Mouse (Mus musculus) hindbrain, embryonic 10.5 days (tissue): ENCODE data around the gene Rab11a. TPM values are rescaled to one million over a fixed set of nuclear protein-coding genes. Genes with fewer than 3 reads are reported as not detected.

Source experiments
- DNase-seq: peaks from one replicate; pipeline ENCODE4 v3.0.0-alpha.2; 2017; ENCODE audit warnings: low spot score
- H3K27ac ChIP-seq: fragments of 300-500 bp; sonication (generic); 2 replicates; pipeline ENCODE4 v1.5.1; 2016; ENCODE audit warnings: mild to moderate bottlenecking, moderate library complexity
- H3K27me3 ChIP-seq: fragments of 300-500 bp; sonication (generic); 2 replicates; pipeline ENCODE4 v1.6.1; 2016; ENCODE audit warnings: mild to moderate bottlenecking; ENCODE audit not compliant: poor library complexity, insufficient read depth, severe bottlenecking
- H3K36me3 ChIP-seq: fragments of 300-500 bp; sonication (generic); 2 replicates; pipeline ENCODE4 v1.6.1; 2016; ENCODE audit warnings: mild to moderate bottlenecking, moderate library complexity
- H3K4me1 ChIP-seq: fragments of 300-500 bp; sonication (generic); replicated peaks from 2 replicates; pipeline ENCODE4 v1.6.1; 2016; ENCODE audit warnings: mild to moderate bottlenecking
- H3K4me3 ChIP-seq: fragments of 300-500 bp; sonication (generic); 2 replicates; pipeline ENCODE4 v1.5.1; 2016; ENCODE audit warnings: mild to moderate bottlenecking, moderate library complexity
- H3K9me3 ChIP-seq: fragments of 300-500 bp; sonication (generic); 2 replicates; pipeline ENCODE4 v1.6.1; 2016; ENCODE audit warnings: mild to moderate bottlenecking, moderate library complexity
- WGBS: fragments of 180-500 bp; shearing (Covaris S2); methylation state at CpG from one replicate; pipeline ENCODE4 v1.1.7; 2016; 5-methylcytosine and 5-hydroxymethylcytosine counted together
- polyA plus RNA-seq: library from polyadenylated mRNA; unstranded; fragments of >200 nt; fragmentation: Nextera tagmentation; extraction: Ambion mirVana; gene quantifications from 2 replicates; pipeline ENCODE4 v1.2.1, GENCODE M21; 2016

Gene Rab11a
- polyA plus RNA-seq, 1 experiment from 2014 or later, result 299 TPM

DNA sequence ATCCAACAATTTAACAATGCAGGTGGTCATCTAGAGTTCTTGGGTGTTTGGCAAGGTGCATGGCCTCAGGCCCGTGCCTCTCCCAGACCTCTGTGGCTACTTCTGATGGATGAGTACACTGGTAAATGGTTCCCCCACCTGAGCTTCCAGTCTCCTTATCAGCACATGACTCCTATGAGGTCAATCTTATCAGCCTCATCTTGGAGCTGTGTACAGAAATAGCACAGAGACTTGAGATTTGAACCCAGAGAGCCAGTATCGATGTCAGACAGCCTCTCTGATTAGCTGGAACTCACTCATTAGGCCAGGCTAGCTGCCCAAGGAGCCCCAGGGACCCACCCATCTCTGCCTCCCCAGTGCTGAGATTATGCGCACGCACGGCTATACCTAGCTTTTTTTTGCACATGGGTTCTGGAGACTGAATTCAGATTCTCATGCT lies 32.9 kb upstream of the Rab11a start:
- Histone ChIP-seq H3K27ac (no peak overlapping the region), H3K27me3 (no peaks in the 10 kb centered on the region), H3K36me3 (no peaks in the 10 kb centered on the region), H3K4me1 (peaks cover 15% of the 10 kb centered on the region), H3K9me3 (no peaks in the 10 kb centered on the region), H3K4me3 (no peak overlapping the region)
- WGBS, result 91% methylated on average over 5 of the region's 5 CpGs
- no peak for DNase-seq

DNA sequence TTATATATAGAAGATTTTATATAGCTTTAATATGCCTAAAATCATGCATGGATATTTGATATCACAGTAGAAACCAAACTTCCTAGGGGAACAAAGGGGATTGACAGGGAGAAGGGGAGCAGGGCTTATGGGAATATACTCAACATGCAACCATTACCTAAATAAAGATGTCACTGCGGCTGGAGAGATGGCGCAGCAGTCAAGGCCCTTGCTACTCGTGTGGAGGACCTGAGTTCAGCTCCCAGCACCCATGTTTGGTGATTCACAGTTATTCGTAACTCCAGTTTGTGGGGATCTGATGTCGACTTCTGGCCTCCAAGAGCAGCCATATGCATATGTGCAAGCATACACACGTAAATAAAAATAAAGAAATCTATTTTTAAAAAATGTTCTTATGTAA lies 32.4 kb upstream of the Rab11a start:
- DNase-seq, result no peak
- no peak overlapping the region for H3K27ac ChIP-seq
- 91% methylated on average over 6 of the region's 6 CpGs for WGBS
- no peaks in the 10 kb centered on the region for H3K9me3 ChIP-seq
- no peak overlapping the region for H3K4me3 ChIP-seq
- H3K27me3 ChIP-seq, result no peaks in the 10 kb centered on the region
- H3K4me1 ChIP-seq, result peaks cover 10% of the 10 kb centered on the region
- no peaks in the 10 kb centered on the region for H3K36me3 ChIP-seq

GRCm38 (mm10) chr9:64769066-64769695 lies 31.6 kb upstream of the Rab11a start:
- H3K36me3 ChIP-seq, result no peaks in the 10 kb centered on the region
- H3K9me3 ChIP-seq, result no peaks in the 10 kb centered on the region
- H3K4me1 ChIP-seq, result peaks cover 2% of the 10 kb centered on the region
- H3K4me3 ChIP-seq, result no peak overlapping the region
- 0 out of 2 replicates have a peak overlapping the region, but pooled peaks have one; percentile 9 for H3K27ac ChIP-seq
- no peaks in the 10 kb centered on the region for H3K27me3 ChIP-seq
- WGBS, result 47% methylated on average over 9 of the region's 9 CpGs
- DNase-seq, result peak; percentile 6

- no peak for DNase-seq
- Histone ChIP-seq H3K4me1 (no peaks in the 10 kb centered on the region), H3K27me3 (no peaks in the 10 kb centered on the region), H3K4me3 (no peak overlapping the region), H3K36me3 (no peaks in the 10 kb centered on the region), H3K27ac (no peak overlapping the region), H3K9me3 (no peaks in the 10 kb centered on the region)
- 57% methylated on average over 1 of the region's 1 CpGs for WGBS
These were observed 30.2 kb upstream of the Rab11a start for GRCm38 (mm10) chr9:64767796-64768195.

DNA sequence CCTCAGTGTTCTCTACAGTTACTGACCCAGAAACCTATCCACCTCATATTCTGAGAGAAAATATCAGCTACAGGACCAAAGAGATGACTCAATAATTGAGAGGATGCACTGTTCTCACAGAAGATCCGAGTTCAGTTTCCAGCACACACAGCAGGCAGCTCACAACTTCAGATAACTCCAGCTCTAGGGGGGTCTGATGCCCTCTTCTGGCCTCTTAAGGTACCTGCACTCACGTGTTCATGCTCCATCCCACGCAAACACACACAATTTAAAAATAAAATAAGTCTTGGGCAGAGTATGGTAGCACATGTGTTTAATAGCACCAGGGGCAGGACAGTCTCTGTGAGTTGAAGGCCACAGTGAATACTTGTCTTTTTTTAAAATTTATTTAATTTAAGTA lies 28.6 kb upstream of the Rab11a start:
- no peaks in the 10 kb centered on the region for H3K27me3 ChIP-seq
- no peaks in the 10 kb centered on the region for H3K4me1 ChIP-seq
- H3K4me3 ChIP-seq, result no peak overlapping the region
- 87% methylated on average over 3 of the region's 3 CpGs for WGBS
- DNase-seq, result no peak
- H3K9me3 ChIP-seq, result no peaks in the 10 kb centered on the region
- H3K27ac ChIP-seq, result no peak overlapping the region
- H3K36me3 ChIP-seq, result no peaks in the 10 kb centered on the region

GRCm38 (mm10) chr9:64764824-64765223 lies 27.3 kb upstream of the Rab11a start:
- no peaks in the 10 kb centered on the region for H3K36me3 ChIP-seq
- WGBS, result 94% methylated on average over 2 of the region's 2 CpGs
- no peaks in the 10 kb centered on the region for H3K27me3 ChIP-seq
- H3K9me3 ChIP-seq, result no peaks in the 10 kb centered on the region
- H3K27ac ChIP-seq, result no peak overlapping the region
- no peak overlapping the region for H3K4me3 ChIP-seq
- no peak for DNase-seq
- no peaks in the 10 kb centered on the region for H3K4me1 ChIP-seq

GRCm38 (mm10) chr9:64758052-64758451 lies 20.5 kb upstream of the Rab11a start:
- Histone ChIP-seq H3K27me3 (no peaks in the 10 kb centered on the region), H3K27ac (no peak overlapping the region), H3K36me3 (no peaks in the 10 kb centered on the region), H3K4me3 (no peak overlapping the region), H3K4me1 (no peaks in the 10 kb centered on the region), H3K9me3 (no peaks in the 10 kb centered on the region)
- 81% methylated on average over 14 of the region's 14 CpGs for WGBS
- no peak for DNase-seq

- no peaks in the 10 kb centered on the region for H3K9me3 ChIP-seq
- no peak for DNase-seq
- no peak overlapping the region for H3K27ac ChIP-seq
- 97% methylated on average over 5 of the region's 5 CpGs for WGBS
- H3K4me1 ChIP-seq, result no peaks in the 10 kb centered on the region
- no peaks in the 10 kb centered on the region for H3K36me3 ChIP-seq
- H3K27me3 ChIP-seq, result no peaks in the 10 kb centered on the region
- no peak overlapping the region for H3K4me3 ChIP-seq
These were observed 15.0 kb upstream of the Rab11a start for GRCm38 (mm10) chr9:64752575-64752974.

DNA sequence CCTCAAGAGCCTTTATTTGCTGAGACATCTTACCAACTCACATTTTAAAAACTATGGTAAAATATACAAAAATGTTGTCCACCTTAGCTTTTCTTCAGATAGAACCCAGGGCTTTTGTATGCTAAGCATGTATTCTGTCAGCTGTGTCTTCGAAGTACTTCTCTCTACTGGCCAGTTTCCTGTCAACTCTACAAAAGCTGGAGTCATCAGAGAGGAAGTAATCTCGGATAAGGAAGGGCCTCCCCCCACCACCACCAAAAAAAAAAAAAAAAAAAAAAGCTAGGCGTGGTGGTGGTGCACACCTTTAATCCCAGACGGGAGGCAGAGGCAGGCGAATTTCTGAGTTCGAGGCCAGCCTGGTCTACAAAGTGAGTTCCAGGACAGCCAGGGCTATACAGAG lies 11.8 kb upstream of the Rab11a start:
- Histone ChIP-seq H3K27ac (no peak overlapping the region), H3K27me3 (no peaks in the 10 kb centered on the region), H3K9me3 (no peaks in the 10 kb centered on the region), H3K4me3 (no peak overlapping the region), H3K36me3 (no peaks in the 10 kb centered on the region), H3K4me1 (no peaks in the 10 kb centered on the region)
- no peak for DNase-seq
- WGBS, result 88% methylated on average over 6 of the region's 6 CpGs

- Histone ChIP-seq H3K27me3 (no peaks in the 10 kb centered on the region), H3K4me1 (no peaks in the 10 kb centered on the region)
These were observed 10.2 kb upstream of the Rab11a start for GRCm38 (mm10) chr9:64747735-64748134.

DNA sequence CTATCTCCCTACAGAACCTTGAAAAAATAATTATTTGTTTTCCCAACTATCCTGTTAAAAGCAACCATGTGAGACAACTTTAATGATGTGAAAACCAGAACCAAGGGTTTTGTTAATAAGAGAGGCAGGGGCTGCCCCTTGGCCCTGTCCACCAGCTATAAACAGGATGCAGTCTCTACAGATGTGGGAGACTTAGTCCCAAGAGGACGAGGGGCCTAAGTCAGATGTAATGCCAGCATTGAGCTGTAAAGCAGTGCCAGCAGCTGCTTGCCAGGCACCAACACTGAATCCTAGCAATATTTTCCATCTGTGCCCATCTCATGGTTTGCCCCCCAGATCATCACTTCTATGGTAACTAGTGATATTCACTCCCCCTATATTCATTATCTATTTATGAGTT lies 4.9 kb upstream of the Rab11a start:
- H3K4me1 ChIP-seq, result no peaks in the 10 kb centered on the region
- no peaks in the 10 kb centered on the region for H3K27me3 ChIP-seq
- H3K9me3 ChIP-seq, result no peaks in the 10 kb centered on the region
- DNase-seq, result no peak
- H3K27ac ChIP-seq, result no peak overlapping the region
- no peak overlapping the region for H3K4me3 ChIP-seq
- H3K36me3 ChIP-seq, result no peaks in the 10 kb centered on the region
- 80% methylated on average over 1 of the region's 1 CpGs for WGBS

More at GRCm38 (mm10) chr9:64747735-64748134, 10.2 kb upstream of the Rab11a start:
- no peak overlapping the region for H3K27ac ChIP-seq
- H3K36me3 ChIP-seq, result no peaks in the 10 kb centered on the region
- H3K9me3 ChIP-seq, result no peaks in the 10 kb centered on the region
- H3K4me3 ChIP-seq, result no peak overlapping the region
- WGBS, result 84% methylated on average over 4 of the region's 4 CpGs
- DNase-seq, result no peak

DNA sequence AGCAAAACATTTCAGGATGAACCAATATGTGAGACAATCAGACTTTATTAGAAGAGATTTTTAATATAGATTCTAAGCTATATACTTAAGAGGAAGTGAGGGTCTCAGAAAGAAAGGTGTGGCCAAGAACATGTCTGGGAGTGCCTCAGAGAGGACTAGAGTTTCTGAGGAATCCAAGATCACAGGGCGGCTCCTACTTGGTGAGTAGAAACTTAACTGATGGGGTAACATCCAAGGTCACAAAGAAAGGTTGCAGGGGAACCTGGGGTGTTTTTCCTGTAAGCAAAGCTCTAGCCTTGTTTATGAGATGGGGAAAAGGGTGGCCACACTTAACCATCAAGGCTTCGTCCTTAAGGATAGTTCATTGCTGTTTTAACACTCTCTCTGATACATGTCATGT lies 1.4 kb upstream of the Rab11a start:
- Histone ChIP-seq H3K36me3 (no peaks in the 10 kb centered on the region), H3K27me3 (no peaks in the 10 kb centered on the region), H3K4me3 (no peak overlapping the region), H3K9me3 (no peaks in the 10 kb centered on the region), H3K27ac (no peak overlapping the region), H3K4me1 (peaks cover 9% of the 10 kb centered on the region)
- DNase-seq, result no peak
- 84% methylated on average over 2 of the region's 2 CpGs for WGBS

DNA sequence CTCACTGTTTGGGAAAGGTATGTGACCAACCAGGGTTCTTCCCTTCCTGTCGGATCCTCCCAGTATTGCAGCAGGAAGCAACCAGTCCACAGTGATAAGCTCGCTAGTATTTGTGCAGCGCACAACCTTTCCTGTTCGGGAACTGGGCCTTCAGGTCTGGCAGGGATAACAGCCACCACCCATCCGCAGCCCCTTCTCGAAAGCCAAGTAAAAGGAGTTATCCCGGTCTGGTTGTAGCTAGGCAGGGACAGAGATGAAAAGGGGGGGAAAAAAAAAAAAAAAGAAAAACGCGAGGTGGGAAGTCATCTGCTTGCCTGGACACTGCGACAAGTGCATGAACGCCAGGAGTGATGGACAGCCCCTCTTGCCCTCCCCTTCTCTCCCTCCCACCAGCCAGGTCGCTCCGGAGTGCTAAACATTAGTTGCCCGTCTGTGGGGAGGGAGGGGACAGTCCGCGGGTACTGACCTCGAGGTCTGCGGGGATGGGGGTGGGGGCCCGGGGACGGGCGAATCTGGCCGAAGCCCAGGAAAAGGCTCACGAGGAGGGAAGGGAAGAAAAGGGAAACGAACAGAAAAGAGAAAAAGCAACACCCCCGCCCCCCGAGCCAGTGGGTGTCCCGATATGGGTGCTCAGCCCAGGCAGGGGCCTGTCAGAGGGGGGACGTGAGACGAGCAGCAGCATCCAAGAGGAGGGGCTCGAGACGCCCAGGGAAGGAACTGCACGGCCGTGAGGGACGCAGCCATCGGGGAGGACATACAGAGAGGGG lies 736 bp downstream of the Rab11a start:
- peaks cover 9% of the 10 kb centered on the region for H3K4me1 ChIP-seq
- H3K9me3 ChIP-seq, result no peaks in the 10 kb centered on the region
- no peaks in the 10 kb centered on the region for H3K36me3 ChIP-seq
- peak; percentile 69 for DNase-seq
- peak overlapping the region; percentile 97 for H3K4me3 ChIP-seq
- no peaks in the 10 kb centered on the region for H3K27me3 ChIP-seq
- under 1% methylated on average over 34 of the region's 35 CpGs for WGBS
- H3K27ac ChIP-seq, result peak overlapping the region; percentile 93
